Mouse (Mus musculus) stomach, postnatal 0 days (tissue): ENCODE results near the gene Catsper3. TPM values are rescaled to one million over a fixed set of nuclear protein-coding genes. Genes with fewer than 3 reads are reported as not detected.

Source experiments
- ATAC-seq: fragments of 200-750 bp; cut with Nextera tagmentation; 2 replicates; pipeline ENCODE4 v1.8.0; 2017; ENCODE audit not compliant: low FRiP score, low TSS enrichment
- DNase-seq: peaks from one replicate; pipeline ENCODE4 v3.0.0-alpha.2; 2016; ENCODE audit warnings: low spot score
- H3K27ac ChIP-seq: fragments of 300-500 bp; sonication (generic); replicated peaks from 2 replicates; pipeline ENCODE4 v1.5.1; 2014; ENCODE audit warnings: mild to moderate bottlenecking, control low read depth
- H3K27me3 ChIP-seq: fragments of 300-500 bp; sonication (generic); 2 replicates; pipeline ENCODE4 v1.6.1; 2014; ENCODE audit warnings: low read length; ENCODE audit not compliant: control insufficient read depth, insufficient read depth
- H3K36me3 ChIP-seq: fragments of 300-500 bp; sonication (generic); 2 replicates; pipeline ENCODE4 v1.6.1; 2014; ENCODE audit warnings: low read length, mixed read lengths; ENCODE audit not compliant: control insufficient read depth, insufficient read depth
- H3K4me1 ChIP-seq: fragments of 300-500 bp; sonication (generic); replicated peaks from 2 replicates; pipeline ENCODE4 v1.6.1; 2014; ENCODE audit warnings: antibody characterized with exemption; ENCODE audit not compliant: control insufficient read depth, insufficient read depth
- H3K4me2 ChIP-seq: fragments of 300-500 bp; sonication (generic); replicated peaks from 2 replicates; pipeline ENCODE4 v1.6.1; 2014; ENCODE audit warnings: low read depth, mild to moderate bottlenecking, control low read depth, moderate library complexity
- H3K4me3 ChIP-seq: fragments of 300-500 bp; sonication (generic); 2 replicates; pipeline ENCODE4 v1.5.1; 2014; ENCODE audit warnings: low read depth, low read length, control low read depth
- H3K9ac ChIP-seq: fragments of 300-500 bp; sonication (generic); 2 replicates; pipeline ENCODE4 v1.6.1; 2014; ENCODE audit warnings: mild to moderate bottlenecking, low read length, control low read depth, mixed read lengths
- H3K9me3 ChIP-seq: fragments of 300-500 bp; sonication (generic); 2 replicates; pipeline ENCODE4 v1.6.1; 2016; ENCODE audit warnings: low read length; ENCODE audit not compliant: control insufficient read depth
- CTCF ChIP-seq: IDR thresholded peaks from 2 replicates; pipeline ENCODE4 v1.5.1; 2016; ENCODE audit warnings: antibody characterized with exemption, low read depth, mild to moderate bottlenecking, moderate library complexity
- EP300 ChIP-seq: optimal IDR thresholded peaks from 2 replicates; pipeline ENCODE3; 2016; ENCODE audit warnings: antibody characterized with exemption
- WGBS: fragments of 180-500 bp; shearing (Covaris S2); extraction: QIAGEN DNeasy Blood & Tissue Kit; methylation state at CpG from one replicate; pipeline ENCODE4 v1.1.7; 2014; 5-methylcytosine and 5-hydroxymethylcytosine counted together
- polyA plus RNA-seq: library from polyadenylated mRNA; unstranded; fragments of >200 nt; fragmentation: Nextera tagmentation; extraction: Ambion mirVana; gene quantifications from 2 replicates; pipeline ENCODE4 v1.2.1, GENCODE M21; 2015

Gene Catsper3
- polyA plus RNA-seq, 1 experiment from 2014 or later: 0.13 TPM

DNA sequence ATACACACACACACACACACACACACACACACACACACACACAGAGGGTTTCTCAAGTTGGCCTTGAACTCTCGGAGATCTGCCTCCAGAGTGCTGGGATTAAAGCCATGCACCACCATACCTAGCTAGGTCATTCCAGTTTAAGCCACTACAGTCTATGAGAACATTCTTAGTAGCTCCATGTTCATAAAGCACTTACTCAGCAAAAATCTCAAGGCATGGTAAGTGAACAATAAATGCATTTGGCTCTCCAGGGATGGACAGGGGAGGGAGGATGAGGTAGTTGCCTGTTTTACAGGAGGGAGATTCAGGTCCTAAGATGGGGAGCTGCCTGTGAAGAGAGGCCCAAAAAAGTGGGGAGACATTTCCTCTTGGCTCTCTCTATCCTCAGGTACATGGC, 19.6 kb downstream of the Catsper3 start:
- 95% methylated on average over 1 of the region's 1 CpGs for WGBS
- H3K9me3 ChIP-seq: no peaks in the 10 kb centered on the region
- H3K4me3 ChIP-seq: no peak overlapping the region
- no peaks in the 10 kb centered on the region for H3K4me1 ChIP-seq
- no peak overlapping the region for H3K27ac ChIP-seq
- H3K27me3 ChIP-seq: no peaks in the 10 kb centered on the region
- ATAC-seq (no peak), DNase-seq (no peak)
- no peak overlapping the region for H3K4me2 ChIP-seq
- TF ChIP-seq CTCF: no peak
- no peak for TF ChIP-seq EP300
- H3K36me3 ChIP-seq: no peaks in the 10 kb centered on the region
- H3K9ac ChIP-seq: no peak overlapping the region

DNA sequence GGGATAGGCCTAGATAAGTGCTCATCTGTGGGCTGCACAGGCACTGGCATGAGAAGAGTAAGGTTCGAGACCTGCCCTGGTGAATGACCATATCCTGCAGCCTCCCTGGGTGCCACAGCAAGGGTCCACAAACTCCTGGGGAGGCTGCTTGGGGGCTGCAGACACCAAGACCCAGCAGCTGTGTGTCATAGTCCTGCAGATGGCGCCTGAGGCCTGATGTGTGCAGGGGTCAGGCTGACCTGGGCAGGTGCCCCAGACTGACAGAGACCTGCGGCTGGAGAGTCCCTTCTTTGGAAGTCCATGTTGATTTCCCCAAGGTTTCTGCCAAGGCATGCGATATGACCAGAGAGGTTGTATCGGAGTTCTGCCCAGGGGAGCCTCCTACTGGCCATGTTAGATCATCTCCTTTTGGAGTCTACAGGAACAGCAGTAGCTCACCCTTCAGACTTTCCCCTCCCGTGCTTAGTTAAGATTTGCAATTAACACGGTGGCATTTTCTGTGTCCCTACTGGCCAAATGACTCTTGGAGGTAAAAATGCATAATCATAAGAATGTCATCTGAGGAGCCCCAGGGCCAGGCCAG, 24.8 kb downstream of the Catsper3 start:
- Histone ChIP-seq H3K4me3 (no peak overlapping the region), H3K9me3 (no peaks in the 10 kb centered on the region), H3K36me3 (no peaks in the 10 kb centered on the region), H3K27ac (no peak overlapping the region), H3K27me3 (no peaks in the 10 kb centered on the region), H3K4me2 (no peak overlapping the region), H3K9ac (no peak overlapping the region), H3K4me1 (no peaks in the 10 kb centered on the region)
- TF ChIP-seq CTCF (peak; percentile 64), EP300 (no peak)
- ATAC-seq (0 out of 2 replicates have a peak, but pooled peaks have one; percentile 13), DNase-seq (no peak)
- WGBS: 73% methylated on average over 7 of the region's 7 CpGs

DNA sequence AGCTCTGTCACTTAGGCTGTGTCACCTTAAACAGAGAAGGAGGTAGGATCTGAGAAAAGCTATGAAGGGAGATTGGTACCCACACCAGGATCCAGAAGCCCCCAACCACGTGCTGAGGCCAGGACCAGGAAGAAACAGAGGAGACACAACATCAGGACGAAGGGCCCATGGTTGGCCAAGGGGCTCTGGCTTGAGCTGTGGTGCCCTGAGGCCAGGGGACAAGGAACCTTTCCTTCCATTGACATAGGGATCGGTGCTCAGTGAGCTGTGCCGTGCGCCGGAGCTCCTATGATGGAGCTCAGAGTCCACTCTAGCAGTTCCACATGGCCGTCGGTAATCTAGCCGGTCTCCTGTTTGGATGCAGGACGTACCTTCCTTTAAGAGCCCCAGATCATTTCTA, 25.3 kb downstream of the Catsper3 start:
- ATAC-seq (no peak), DNase-seq (no peak)
- no peaks in the 10 kb centered on the region for H3K36me3 ChIP-seq
- H3K9me3 ChIP-seq: no peaks in the 10 kb centered on the region
- 95% methylated on average over 10 of the region's 10 CpGs for whole genome bisulfite sequencing
- TF ChIP-seq CTCF (no peak), EP300 (no peak)
- H3K4me2 ChIP-seq: no peak overlapping the region
- H3K4me3 ChIP-seq: no peak overlapping the region
- H3K27me3 ChIP-seq: no peaks in the 10 kb centered on the region
- no peaks in the 10 kb centered on the region for H3K4me1 ChIP-seq
- no peak overlapping the region for H3K9ac ChIP-seq
- no peak overlapping the region for H3K27ac ChIP-seq

DNA sequence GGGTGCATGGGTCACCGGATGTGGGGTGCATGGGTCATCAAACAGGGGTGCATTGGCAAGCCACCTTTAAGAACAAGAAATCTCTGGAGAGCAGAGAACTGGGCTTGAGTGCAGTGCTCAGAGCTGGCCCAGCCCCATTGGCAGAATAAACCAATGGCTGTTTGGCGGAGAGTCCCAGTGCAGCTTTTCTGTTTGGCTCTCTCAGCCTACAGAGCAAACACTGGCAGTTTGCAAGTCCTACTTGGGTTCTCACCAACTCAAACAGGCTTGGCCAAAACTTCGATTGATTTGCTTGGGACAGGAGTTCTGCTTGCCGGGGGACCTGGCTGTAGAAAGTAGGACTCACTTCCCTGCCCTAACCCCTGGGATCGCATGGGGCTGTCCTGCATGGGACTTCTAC, 26.6 kb downstream of the Catsper3 start:
- H3K9ac ChIP-seq: 0 out of 2 replicates have a peak overlapping the region, but pooled peaks have one; percentile 13
- H3K4me3 ChIP-seq: no peak overlapping the region
- no peaks in the 10 kb centered on the region for H3K27me3 ChIP-seq
- ATAC-seq (peak; percentile 63), DNase-seq (peak; percentile 70)
- no peak overlapping the region for H3K4me2 ChIP-seq
- no peaks in the 10 kb centered on the region for H3K36me3 ChIP-seq
- no peaks in the 10 kb centered on the region for H3K9me3 ChIP-seq
- H3K4me1 ChIP-seq: no peaks in the 10 kb centered on the region
- H3K27ac ChIP-seq: peak overlapping the region; percentile 40
- 38% methylated on average over 5 of the region's 5 CpGs for WGBS
- TF ChIP-seq EP300 (no peak), CTCF (no peak)

DNA sequence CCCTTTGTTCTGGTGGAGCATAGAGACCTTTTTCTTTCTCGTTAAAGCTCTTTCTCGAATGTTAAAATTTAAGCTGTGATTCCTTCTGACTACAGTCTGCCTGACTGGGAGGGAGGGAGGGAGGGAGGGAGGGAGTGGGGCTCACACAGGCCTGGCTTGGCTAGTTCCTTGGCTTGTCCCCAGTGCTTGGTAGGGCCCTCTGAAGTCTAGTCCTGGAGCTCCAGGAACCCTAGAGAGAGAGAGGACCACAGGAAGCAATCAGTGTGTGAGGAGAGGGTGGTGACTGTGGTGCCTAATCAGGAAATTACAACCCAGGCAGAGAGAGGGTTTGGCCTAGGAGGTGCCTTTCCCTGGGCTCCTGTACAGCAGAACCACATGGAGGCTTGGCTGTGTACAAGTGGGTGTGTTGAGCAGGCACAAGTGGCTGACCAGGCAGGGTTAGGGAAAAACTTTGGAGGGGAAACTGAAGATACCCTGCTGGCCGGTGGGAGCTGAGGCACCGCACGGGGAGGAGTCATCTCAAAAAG, 29.2 kb downstream of the Catsper3 start:
- Histone ChIP-seq H3K4me1 (no peaks in the 10 kb centered on the region), H3K4me3 (no peak overlapping the region), H3K27me3 (no peaks in the 10 kb centered on the region), H3K27ac (no peak overlapping the region), H3K9ac (no peak overlapping the region), H3K4me2 (no peak overlapping the region), H3K9me3 (no peaks in the 10 kb centered on the region), H3K36me3 (no peaks in the 10 kb centered on the region)
- WGBS: 70% methylated on average over 5 of the region's 5 CpGs
- peak; percentile 65 for ATAC-seq
- peak; percentile 52 for DNase-seq
- TF ChIP-seq EP300: no peak
- no peak for TF ChIP-seq CTCF

DNA sequence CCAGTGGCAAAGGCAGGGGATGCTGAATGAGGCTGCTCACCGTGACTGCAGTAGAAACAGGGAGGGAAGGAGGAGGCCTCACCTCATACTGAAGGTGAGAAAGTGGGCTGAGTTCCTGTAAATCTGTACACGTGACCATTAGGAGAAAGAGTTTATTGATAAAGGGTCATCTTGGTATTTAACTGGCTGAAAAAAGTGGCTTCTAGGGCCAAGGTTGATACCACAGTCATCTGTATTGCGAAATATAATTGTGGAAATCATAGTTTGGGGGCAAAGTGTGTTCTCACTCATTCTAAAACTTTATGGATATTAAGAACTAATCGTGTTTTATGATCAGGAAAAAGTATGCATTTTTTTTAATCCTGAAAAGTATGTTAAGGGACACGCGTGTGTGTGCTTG, 30.5 kb downstream of the Catsper3 start:
- 77% methylated on average over 6 of the region's 6 CpGs for WGBS
- H3K4me1 ChIP-seq: no peaks in the 10 kb centered on the region
- no peak for ATAC-seq
- no peaks in the 10 kb centered on the region for H3K36me3 ChIP-seq
- no peaks in the 10 kb centered on the region for H3K27me3 ChIP-seq
- TF ChIP-seq CTCF (no peak), EP300 (no peak)
- H3K4me3 ChIP-seq: no peak overlapping the region
- DNase-seq: no peak
- no peaks in the 10 kb centered on the region for H3K9me3 ChIP-seq
- no peak overlapping the region for H3K4me2 ChIP-seq
- no peak overlapping the region for H3K9ac ChIP-seq
- no peak overlapping the region for H3K27ac ChIP-seq
